In the genomic region with DNA sequence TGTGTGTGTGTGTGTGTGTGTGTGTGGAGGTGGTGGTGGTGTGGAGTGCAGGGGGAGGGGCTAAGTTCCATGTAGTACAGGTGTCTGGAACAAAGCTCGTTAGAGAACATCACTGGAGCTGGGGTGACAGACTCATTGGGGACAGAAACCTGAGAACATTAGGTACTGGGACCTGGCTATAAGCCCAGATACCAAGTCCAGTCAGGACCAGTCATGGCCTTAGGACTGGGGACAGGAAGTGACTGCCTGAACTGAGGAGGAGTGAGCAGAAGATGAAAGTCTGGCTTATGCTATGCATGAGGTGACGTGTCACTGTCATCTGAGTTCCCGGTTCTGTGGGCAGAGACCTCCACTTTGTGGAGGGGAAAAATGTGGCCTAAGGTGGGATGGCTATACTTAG, we compare ENCODE assay signal across 26 mouse cellular contexts. TPM values are rescaled to one million over a fixed set of nuclear protein-coding genes. Genes with fewer than 3 reads are reported as not detected.
A peak's percentile ranks its signal among the peaks of the same experiment; 100 is the strongest.
DNase-seq lines count a peak whose midpoint lies in the region; ATAC-seq and TF ChIP-seq lines count a peak whose summit lies in the region.
"Had no signal": no experiment of that assay in that cellular context is flagged by ENCODE, and none has a peak within 500 bp of the region (broad histone marks: within the 10 kb centered on the region; RNA-seq: fewer than 3 reads in every experiment).

No protein-coding gene starts in this region.

- no peak for ATAC-seq in limb, embryonic 15.5 days (ENCODE audit: insufficient number of reproducible peaks, low FRiP score, low TSS enrichment, low read depth)
- ATAC-seq in stomach, embryonic 16.5 days (ENCODE audit: insufficient read depth, low FRiP score), result no peak
- no peak for ATAC-seq in stomach, postnatal 0 days (ENCODE audit: low FRiP score, low TSS enrichment)
- no peak for ATAC-seq in forebrain, embryonic 12.5 days (ENCODE audit: low FRiP score)
- ATAC-seq: forebrain, embryonic 13.5 days; midbrain, embryonic 16.5 days had no signal

- TF ChIP-seq EP300 in stomach, postnatal 0 days (optimal IDR thresholded peaks at IDR 0.05), result no peak

- no peaks in the 10 kb centered on the region for H3K36me3 ChIP-seq in limb, embryonic 15.5 days
- H3K36me3 ChIP-seq in limb, embryonic 10.5 days, result no peaks in the 10 kb centered on the region
- H3K36me3 ChIP-seq in stomach, embryonic 16.5 days (ENCODE audit: control insufficient read depth, insufficient read depth, low read length), result no peaks in the 10 kb centered on the region
- H3K36me3 ChIP-seq in stomach, postnatal 0 days (ENCODE audit: control insufficient read depth, insufficient read depth, low read length), result no peaks in the 10 kb centered on the region
- peaks cover 2% of the 10 kb centered on the region; the same call in 1 of the 2 replicates for H3K36me3 ChIP-seq in splenic B cell, adult 2 months (ENCODE audit: control insufficient read depth, insufficient read depth, low read length, poor library complexity, severe bottlenecking)
- H3K36me3 ChIP-seq in forebrain, embryonic 12.5 days (replicated peaks), result no peaks in the 10 kb centered on the region
- H3K36me3 ChIP-seq: embryonic facial prominence, embryonic 13.5 days; hindbrain, embryonic 13.5 days; liver, embryonic 13.5 days; lung, embryonic 15.5 days; midbrain, embryonic 10.5 days had no signal

- no peak overlapping the region for H3K4me3 ChIP-seq in limb, embryonic 15.5 days
- H3K4me3 ChIP-seq in limb, embryonic 10.5 days, result no peak overlapping the region
- H3K4me3 ChIP-seq in stomach, embryonic 16.5 days (replicated peaks; ENCODE audit: low read length), result no peak overlapping the region
- H3K4me3 ChIP-seq in stomach, postnatal 0 days (ENCODE audit: low read depth, low read length), result no peak overlapping the region
- no peak overlapping the region for H3K4me3 ChIP-seq in forebrain, embryonic 12.5 days (replicated peaks)
- H3K4me3 ChIP-seq: embryonic facial prominence, embryonic 13.5 days; erythroblast, embryonic 14.5 days; forebrain, embryonic 13.5 days; hindbrain, embryonic 13.5 days; left cerebral cortex, adult 2 months; liver, embryonic 13.5 days; lung, embryonic 15.5 days; midbrain, embryonic 10.5 days had no signal

- no peak overlapping the region for H3K4me2 ChIP-seq in limb, embryonic 15.5 days
- no peak overlapping the region for H3K4me2 ChIP-seq in stomach, embryonic 16.5 days (ENCODE audit: low read depth, low read length)
- H3K4me2 ChIP-seq in stomach, postnatal 0 days (replicated peaks; ENCODE audit: low read depth), result no peak overlapping the region
- no peak overlapping the region for H3K4me2 ChIP-seq in forebrain, embryonic 12.5 days
- H3K4me2 ChIP-seq: embryonic facial prominence, embryonic 13.5 days; forebrain, embryonic 13.5 days; hindbrain, embryonic 13.5 days; liver, embryonic 13.5 days; lung, embryonic 15.5 days had no signal

- H3K9me3 ChIP-seq in limb, embryonic 15.5 days, result no peaks in the 10 kb centered on the region
- no peaks in the 10 kb centered on the region for H3K9me3 ChIP-seq in limb, embryonic 10.5 days (replicated peaks)
- H3K9me3 ChIP-seq in stomach, embryonic 16.5 days (replicated peaks; ENCODE audit: control insufficient read depth, low read length), result no peaks in the 10 kb centered on the region
- H3K9me3 ChIP-seq in stomach, postnatal 0 days (ENCODE audit: control insufficient read depth, low read length), result no peaks in the 10 kb centered on the region
- no peaks in the 10 kb centered on the region for H3K9me3 ChIP-seq in forebrain, embryonic 12.5 days
- H3K9me3 ChIP-seq: embryonic facial prominence, embryonic 13.5 days; forebrain, embryonic 13.5 days; hindbrain, embryonic 13.5 days; liver, embryonic 13.5 days; lung, embryonic 15.5 days; midbrain, embryonic 10.5 days had no signal

- 0 out of 2 replicates have a peak overlapping the region, but pooled peaks have one; percentile 4 for H3K27ac ChIP-seq in limb, embryonic 15.5 days
- no peak overlapping the region for H3K27ac ChIP-seq in limb, embryonic 10.5 days
- H3K27ac ChIP-seq in stomach, embryonic 16.5 days (ENCODE audit: low read length), result no peak overlapping the region
- no peak overlapping the region for H3K27ac ChIP-seq in stomach, postnatal 0 days (replicated peaks)
- H3K27ac ChIP-seq in forebrain, embryonic 12.5 days, result no peak overlapping the region
- H3K27ac ChIP-seq: embryonic facial prominence, embryonic 13.5 days; forebrain, embryonic 13.5 days; hindbrain, embryonic 13.5 days; kidney, postnatal 0 days; left cerebral cortex, adult 2 months; lung, embryonic 15.5 days had no signal

- no peak overlapping the region for H3K9ac ChIP-seq in limb, embryonic 15.5 days
- H3K9ac ChIP-seq in stomach, embryonic 16.5 days (ENCODE audit: low read length), result peak overlapping the region; percentile 10; the same call in 1 of the 2 replicates
- no peak overlapping the region for H3K9ac ChIP-seq in stomach, postnatal 0 days (ENCODE audit: low read length)
- no peak overlapping the region for H3K9ac ChIP-seq in forebrain, embryonic 12.5 days
- H3K9ac ChIP-seq: embryonic facial prominence, embryonic 13.5 days; forebrain, embryonic 13.5 days; hindbrain, embryonic 13.5 days; liver, embryonic 13.5 days; lung, embryonic 15.5 days had no signal

- H3K4me1 ChIP-seq in limb, embryonic 15.5 days, result peaks cover 37% of the 10 kb centered on the region
- H3K4me1 ChIP-seq in limb, embryonic 10.5 days, result peaks cover 28% of the 10 kb centered on the region
- H3K4me1 ChIP-seq in stomach, embryonic 16.5 days (ENCODE audit: control insufficient read depth, insufficient read depth, low read length), result peaks cover 12% of the 10 kb centered on the region; the same call in 1 of the 2 replicates
- no peaks in the 10 kb centered on the region for H3K4me1 ChIP-seq in stomach, postnatal 0 days (replicated peaks; ENCODE audit: control insufficient read depth, insufficient read depth)
- 0 out of 2 replicates have a peak, but pooled peaks cover 5% of the 10 kb centered on the region for H3K4me1 ChIP-seq in forebrain, embryonic 12.5 days
- H3K4me1 ChIP-seq: forebrain, embryonic 13.5 days had no signal

- DNase-seq in limb, embryonic 10.5 days (ENCODE audit: low spot score), result no peak
- DNase-seq in stomach, postnatal 0 days (ENCODE audit: low spot score), result no peak
- peak; percentile 57 for DNase-seq in kidney, adult 9 months
- peak; percentile 54 for DNase-seq in splenic B cell, adult 2 months (ENCODE audit: low read depth, low spot score)
- no peak for DNase-seq in embryo, embryonic 10.5 days (ENCODE audit: low spot score)
- DNase-seq: adrenal gland, postnatal 36 days; cerebellum, adult 18-20 months; cerebellum, postnatal 14 days; embryo, embryonic 11 days; gastrocnemius, postnatal 36 days; liver, embryonic 13.5 days; lung, postnatal 36 days had no signal

- no peak for TF ChIP-seq CTCF in stomach, postnatal 0 days (IDR thresholded peaks at IDR 0.05; ENCODE audit: low read depth)

- no peaks in the 10 kb centered on the region for H3K27me3 ChIP-seq in limb, embryonic 15.5 days
- no peaks in the 10 kb centered on the region for H3K27me3 ChIP-seq in limb, embryonic 10.5 days (ENCODE audit: low read depth, poor library complexity, severe bottlenecking)
- H3K27me3 ChIP-seq in stomach, embryonic 16.5 days (ENCODE audit: control insufficient read depth, insufficient read depth, low read length), result no peaks in the 10 kb centered on the region
- no peaks in the 10 kb centered on the region for H3K27me3 ChIP-seq in stomach, postnatal 0 days (ENCODE audit: control insufficient read depth, insufficient read depth, low read length)
- H3K27me3 ChIP-seq in splenic B cell, adult 2 months (ENCODE audit: control insufficient read depth, insufficient read depth, low read length, poor library complexity, severe bottlenecking), result no peaks in the 10 kb centered on the region
- H3K27me3 ChIP-seq in forebrain, embryonic 12.5 days, result no peaks in the 10 kb centered on the region
- H3K27me3 ChIP-seq: embryonic facial prominence, embryonic 13.5 days; forebrain, embryonic 13.5 days; hindbrain, embryonic 13.5 days; liver, embryonic 13.5 days; lung, embryonic 15.5 days had no signal

- WGBS in limb, embryonic 15.5 days, result 44% methylated on average over 3 of the region's 3 CpGs
- 80% methylated on average over 3 of the region's 3 CpGs for WGBS in limb, embryonic 10.5 days
- 65% methylated on average over 3 of the region's 3 CpGs for WGBS in stomach, embryonic 16.5 days
- WGBS in stomach, postnatal 0 days, result 63% methylated on average over 3 of the region's 3 CpGs
- WGBS in forebrain, embryonic 12.5 days, result 76% methylated on average over 3 of the region's 3 CpGs

RNA-seq across cellular contexts. Expression of a gene that starts 12.5 kb away (rescaled TPM):
- 85.0 and 85.6 TPM in 2 replicates for polyA plus RNA-seq in limb, embryonic 15.5 days (2015; fragmentation: Nextera tagmentation; extraction: Ambion mirVana)
- polyA plus RNA-seq in limb, embryonic 10.5 days (2016; fragmentation: Nextera tagmentation; extraction: Ambion mirVana), result 13.1 and 20.5 TPM in 2 replicates
- polyA plus RNA-seq in stomach, embryonic 16.5 days (2015; fragmentation: Nextera tagmentation; extraction: Ambion mirVana), result 105 and 111 TPM in 2 replicates
- polyA plus RNA-seq in stomach, postnatal 0 days (2015; fragmentation: Nextera tagmentation; extraction: Ambion mirVana), result 37.2 and 44.7 TPM in 2 replicates
- 11.9 and 13.4 TPM in 2 replicates for polyA plus RNA-seq in forebrain, embryonic 12.5 days (2016; fragmentation: Nextera tagmentation; extraction: Ambion mirVana)

RNA-seq across cellular contexts. Expression of a gene that starts 43.5 kb away (rescaled TPM):
- 27.7 and 30.0 TPM in 2 replicates for polyA plus RNA-seq in limb, embryonic 15.5 days (2015; fragmentation: Nextera tagmentation; extraction: Ambion mirVana)
- 10.1 and 11.7 TPM in 2 replicates for polyA plus RNA-seq in limb, embryonic 10.5 days (2016; fragmentation: Nextera tagmentation; extraction: Ambion mirVana)
- 95.6 and 106 TPM in 2 replicates for polyA plus RNA-seq in stomach, embryonic 16.5 days (2015; fragmentation: Nextera tagmentation; extraction: Ambion mirVana)
- polyA plus RNA-seq in stomach, postnatal 0 days (2015; fragmentation: Nextera tagmentation; extraction: Ambion mirVana), result 132 and 144 TPM in 2 replicates
- polyA plus RNA-seq in forebrain, embryonic 12.5 days (2016; fragmentation: Nextera tagmentation; extraction: Ambion mirVana), result 5.8 and 6.2 TPM in 2 replicates

RNA-seq across cellular contexts. Expression of a gene that starts 50.3 kb away (rescaled TPM):
- polyA plus RNA-seq in limb, embryonic 15.5 days (2015; fragmentation: Nextera tagmentation; extraction: Ambion mirVana), result 3.6 and 12.5 TPM in 2 replicates
- polyA plus RNA-seq in limb, embryonic 10.5 days (2016; fragmentation: Nextera tagmentation; extraction: Ambion mirVana), result 0.06 TPM in 1 of 2 replicates, not detected in the other
- 5.4 and 5.7 TPM in 2 replicates for polyA plus RNA-seq in stomach, embryonic 16.5 days (2015; fragmentation: Nextera tagmentation; extraction: Ambion mirVana)
- polyA plus RNA-seq in stomach, postnatal 0 days (2015; fragmentation: Nextera tagmentation; extraction: Ambion mirVana), result 0.24 TPM in 1 of 2 replicates, not detected in the other
- not detected in 2 replicates for polyA plus RNA-seq in forebrain, embryonic 12.5 days (2016; fragmentation: Nextera tagmentation; extraction: Ambion mirVana)
- polyA plus RNA-seq: erythroblast, embryonic 14.5 days; forebrain, embryonic 13.5 days; heart, embryonic 14.5 days; hindbrain, embryonic 13.5 days; neural tube, embryonic 14.5 days had no signal

RNA-seq across cellular contexts. Expression of a gene that starts 58.4 kb away (rescaled TPM):
- polyA plus RNA-seq in limb, embryonic 15.5 days (2015; fragmentation: Nextera tagmentation; extraction: Ambion mirVana), result 17.1 and 19.4 TPM in 2 replicates
- polyA plus RNA-seq in limb, embryonic 10.5 days (2016; fragmentation: Nextera tagmentation; extraction: Ambion mirVana), result 19.6 and 23.0 TPM in 2 replicates
- 19.6 and 20.0 TPM in 2 replicates for polyA plus RNA-seq in stomach, embryonic 16.5 days (2015; fragmentation: Nextera tagmentation; extraction: Ambion mirVana)
- polyA plus RNA-seq in stomach, postnatal 0 days (2015; fragmentation: Nextera tagmentation; extraction: Ambion mirVana), result 6.0 and 7.1 TPM in 2 replicates
- 18.8 and 21.8 TPM in 2 replicates for polyA plus RNA-seq in forebrain, embryonic 12.5 days (2016; fragmentation: Nextera tagmentation; extraction: Ambion mirVana)

Comparison
In these comparisons a context has a peak if more than half of its experiments do, and no peak if none do; other contexts are left out.
1. DNase-seq: peak in kidney, adult 9 months (single experiment) and splenic B cell, adult 2 months (single experiment); none in limb, embryonic 10.5 days (single experiment), stomach, postnatal 0 days (single experiment) and embryo, embryonic 10.5 days (single experiment).